Mouse (Mus musculus): Measurements from ENCODE around the gene Agmat.

Agmat gene

GRCm38 (mm10) chr4:141746578-141747346, at the start of gene Agmat:
Agmat (plus strand) TSS chr4:141746672.
- DNase-seq (ENCODE audit: low spot score): no peak

DNA sequence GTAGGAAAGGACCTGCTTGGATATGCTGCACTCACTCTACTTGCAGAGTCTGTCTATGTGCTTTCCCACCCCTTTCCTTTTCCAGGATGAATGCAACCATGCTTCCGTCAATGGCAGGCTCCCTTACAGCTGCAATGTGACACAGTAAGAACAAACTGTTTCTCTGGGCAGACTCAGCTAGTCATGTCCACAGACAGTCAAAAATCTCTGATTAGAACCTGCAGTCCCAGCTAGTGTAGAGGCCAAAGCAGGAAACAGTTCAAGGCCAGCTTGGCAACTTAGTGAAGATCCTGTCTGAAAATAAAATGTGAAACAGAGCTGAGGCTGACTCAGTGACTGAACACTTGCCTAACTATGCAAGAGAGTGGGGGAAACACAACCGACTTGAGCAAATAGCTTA, 41.8 kb upstream of the Agmat start:
- no peak for DNase-seq (ENCODE audit: low spot score)

DNA sequence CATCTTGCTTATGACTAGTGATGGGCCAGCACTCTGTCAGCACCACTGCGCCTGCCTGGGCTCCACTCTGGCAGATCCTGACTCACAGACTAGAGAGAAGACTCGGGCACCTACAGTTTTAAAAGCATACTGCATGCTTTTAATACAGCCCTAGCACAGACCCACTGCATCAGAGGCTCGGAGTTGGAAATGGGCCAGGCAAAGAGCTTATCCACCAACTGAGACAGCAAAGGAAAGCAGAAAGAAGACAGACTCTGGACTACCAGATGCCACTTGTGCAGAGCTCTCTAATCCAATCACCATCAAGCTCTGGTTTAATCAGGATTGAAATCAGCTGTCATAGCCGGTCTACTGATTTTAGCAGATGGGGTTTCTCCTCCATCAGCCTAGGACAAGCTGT, 41.1 kb upstream of the Agmat start:
- no peak for DNase-seq (ENCODE audit: low spot score)

- no peak for DNase-seq (ENCODE audit: low spot score)
Measured at GRCm38 (mm10) chr4:141708005-141708404, 38.5 kb upstream of the Agmat start.

DNA sequence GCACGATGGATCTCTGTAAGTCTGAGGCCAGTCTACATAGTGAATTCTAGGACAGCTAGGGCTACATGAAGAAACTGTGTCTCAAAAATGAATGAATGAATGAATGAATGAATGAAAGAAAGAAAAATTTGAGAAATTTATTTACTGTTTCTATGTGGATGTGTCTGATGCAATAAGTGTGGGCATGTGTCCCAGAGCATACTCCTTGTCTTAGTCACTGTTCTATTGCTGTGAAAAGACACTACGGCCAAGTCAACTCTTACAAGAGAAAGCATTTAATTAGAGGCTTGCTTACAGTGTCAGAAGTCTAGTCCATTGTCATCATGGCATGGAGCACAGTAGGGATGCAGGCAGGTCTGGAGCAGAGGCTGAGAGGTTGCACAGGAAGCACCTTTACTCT, 37.5 kb upstream of the Agmat start:
- no peak for DNase-seq (ENCODE audit: low spot score)

DNA sequence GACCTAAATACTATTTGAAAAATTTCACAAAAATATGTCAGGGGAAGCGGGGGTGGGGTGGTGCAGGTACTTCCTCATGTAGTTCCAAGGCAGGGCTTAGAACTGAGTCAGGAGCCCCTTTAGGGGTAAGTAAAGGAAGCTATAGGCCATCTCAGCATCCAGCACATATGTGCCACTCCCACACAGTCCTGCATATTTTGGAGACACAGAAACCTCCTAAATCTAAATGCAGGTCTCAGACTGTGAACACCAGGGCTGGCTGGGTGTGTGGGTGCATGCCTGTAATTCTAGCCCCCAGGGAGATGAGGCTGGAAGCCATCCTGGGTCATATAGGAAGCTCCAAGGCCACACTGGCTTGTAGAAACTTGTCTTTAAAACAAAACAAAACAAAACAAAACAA, 35.2 kb upstream of the Agmat start:
- no peak for DNase-seq (ENCODE audit: low spot score)

- DNase-seq (ENCODE audit: low spot score): no peak
Measured at GRCm38 (mm10) chr4:141713598-141714142, 32.8 kb upstream of the Agmat start.

DNA sequence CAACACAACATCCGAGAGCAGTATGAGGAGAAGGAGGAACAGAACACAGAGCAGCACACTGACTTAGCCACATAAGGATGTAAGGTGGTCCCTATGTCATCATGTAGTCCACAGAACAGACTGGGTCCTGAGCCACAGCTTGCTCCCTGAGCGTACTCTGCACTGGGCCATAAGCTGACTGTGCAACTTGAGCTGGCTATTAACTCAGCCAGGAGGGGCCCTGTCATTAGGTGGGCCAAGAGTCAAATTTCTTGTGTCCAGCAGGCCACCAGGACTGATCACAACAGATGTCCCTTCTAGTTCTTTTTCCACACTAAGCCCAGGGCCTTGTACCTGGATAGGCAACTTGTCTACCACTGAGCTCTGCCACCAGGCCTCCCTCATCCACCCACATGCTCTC, 31.4 kb upstream of the Agmat start:
- no peak for DNase-seq (ENCODE audit: low spot score)

- DNase-seq (ENCODE audit: low spot score): no peak
Measured at GRCm38 (mm10) chr4:141717633-141718032, 28.8 kb upstream of the Agmat start.

- DNase-seq (ENCODE audit: low spot score): no peak
Measured at GRCm38 (mm10) chr4:141719304-141719703, 27.2 kb upstream of the Agmat start.

DNA sequence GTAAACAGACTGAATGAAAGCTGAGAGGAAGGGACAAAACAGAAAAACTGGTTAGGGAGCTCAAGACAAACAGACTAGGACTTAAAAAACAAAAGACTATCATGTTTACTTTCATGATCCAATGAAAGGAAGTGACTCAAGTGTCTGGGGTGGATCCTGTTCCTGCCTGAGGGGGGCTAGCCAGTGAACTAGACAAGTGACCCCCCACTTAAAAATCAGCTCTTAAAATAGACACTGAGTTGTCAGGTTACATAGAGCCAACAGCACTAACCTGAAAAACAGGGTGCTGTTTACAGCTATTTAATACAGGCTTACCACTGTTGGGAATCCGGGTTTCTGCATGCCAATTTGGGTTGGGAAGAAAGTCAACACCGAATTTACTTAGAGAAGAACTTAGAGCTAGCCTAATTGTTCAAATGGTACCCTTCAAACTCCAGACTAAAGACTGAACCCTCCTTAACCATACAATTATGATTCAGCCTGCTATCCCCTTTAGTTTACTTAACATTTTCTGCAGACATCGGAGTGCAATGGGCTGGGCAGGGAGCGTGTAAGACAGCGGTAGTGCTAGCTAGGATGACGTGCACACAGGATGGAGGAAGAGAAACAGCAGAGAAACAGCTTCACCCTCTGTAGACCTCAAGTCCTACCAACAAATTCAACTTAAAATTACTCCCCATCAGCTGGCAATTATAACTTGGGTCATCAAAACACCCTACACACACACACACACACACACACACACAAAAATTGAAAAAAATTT, 25.5 kb upstream of the Agmat start:
- DNase-seq (ENCODE audit: low spot score): no peak

- DNase-seq (ENCODE audit: low spot score): no peak
Measured at GRCm38 (mm10) chr4:141721961-141722360, 24.5 kb upstream of the Agmat start.

- DNase-seq (ENCODE audit: low spot score): peak; percentile 89
Measured at GRCm38 (mm10) chr4:141722731-141723672, 23.5 kb upstream of the Agmat start, which contains the start of gene Ddi2. Ddi2 (minus strand) TSS chr4:141723419.

DNA sequence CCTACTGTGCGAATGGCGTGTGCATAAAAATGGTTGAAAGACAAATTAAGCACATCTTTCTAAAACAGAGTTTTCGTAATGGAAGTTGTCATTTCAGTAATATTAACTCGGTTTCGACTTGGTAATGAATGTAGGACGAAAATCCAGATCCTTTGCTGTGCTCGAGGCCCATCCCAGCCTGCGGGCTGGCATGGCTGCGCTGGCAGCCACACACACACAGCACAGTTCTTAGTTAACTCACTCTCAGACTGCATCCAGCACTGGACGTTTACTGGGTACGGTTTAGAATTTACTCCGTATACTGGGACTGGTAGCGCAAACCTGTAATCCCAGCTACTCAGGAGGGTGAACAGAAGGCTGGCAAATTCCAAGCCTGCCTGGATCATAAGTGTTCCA, 22.8 kb upstream of the Agmat start:
- no peak for DNase-seq (ENCODE audit: low spot score)

DNA sequence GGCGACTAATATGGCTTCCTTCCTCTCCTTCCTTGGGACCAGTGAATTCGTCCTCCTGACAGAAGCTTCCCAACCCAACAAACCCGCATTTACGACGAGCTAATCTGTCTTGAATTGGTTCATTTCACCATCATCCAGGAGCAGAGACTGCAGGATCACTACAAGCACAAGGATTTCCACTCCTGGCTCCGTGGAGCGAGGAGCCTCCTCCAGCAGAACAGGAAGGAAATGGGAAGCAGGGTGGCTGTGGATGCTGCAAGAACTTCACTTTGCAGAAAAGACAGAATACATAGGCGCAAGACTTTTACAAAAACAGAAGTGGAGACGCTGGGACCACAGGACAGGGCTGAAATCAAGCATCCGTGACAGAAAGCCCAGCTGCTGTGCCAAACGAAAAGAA, 21.9 kb upstream of the Agmat start:
- no peak for DNase-seq (ENCODE audit: low spot score)

- no peak for DNase-seq (ENCODE audit: low spot score)
Measured at GRCm38 (mm10) chr4:141725277-141725676, 21.2 kb upstream of the Agmat start.

GRCm38 (mm10) chr4:141725738-141726137, 20.7 kb upstream of the Agmat start:
- no peak for DNase-seq (ENCODE audit: low spot score)

- no peak for DNase-seq (ENCODE audit: low spot score)
Measured at GRCm38 (mm10) chr4:141729266-141729665, 17.2 kb upstream of the Agmat start.

DNA sequence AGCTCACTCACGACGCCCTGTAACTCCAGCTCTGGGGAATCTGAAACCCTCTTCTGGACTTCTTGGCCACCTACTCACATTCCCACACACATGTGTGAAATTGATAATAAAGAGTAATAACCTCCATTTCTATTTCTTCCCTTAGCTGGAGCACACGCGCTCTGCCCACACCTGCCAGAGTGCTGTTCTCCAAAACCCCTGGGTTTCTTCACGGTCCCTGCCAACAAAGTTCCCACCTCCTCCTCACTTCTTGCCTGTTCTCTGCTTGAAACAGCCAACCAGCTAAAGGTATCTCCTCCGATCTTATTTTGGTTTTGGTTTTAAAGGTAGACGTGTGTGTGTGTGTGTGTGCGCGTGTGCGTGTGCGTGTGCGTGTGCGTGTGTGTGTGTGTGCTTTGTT, 16.1 kb upstream of the Agmat start:
- DNase-seq (ENCODE audit: low spot score): no peak

- DNase-seq (ENCODE audit: low spot score): no peak
Measured at GRCm38 (mm10) chr4:141731766-141732165, 14.7 kb upstream of the Agmat start.

DNA sequence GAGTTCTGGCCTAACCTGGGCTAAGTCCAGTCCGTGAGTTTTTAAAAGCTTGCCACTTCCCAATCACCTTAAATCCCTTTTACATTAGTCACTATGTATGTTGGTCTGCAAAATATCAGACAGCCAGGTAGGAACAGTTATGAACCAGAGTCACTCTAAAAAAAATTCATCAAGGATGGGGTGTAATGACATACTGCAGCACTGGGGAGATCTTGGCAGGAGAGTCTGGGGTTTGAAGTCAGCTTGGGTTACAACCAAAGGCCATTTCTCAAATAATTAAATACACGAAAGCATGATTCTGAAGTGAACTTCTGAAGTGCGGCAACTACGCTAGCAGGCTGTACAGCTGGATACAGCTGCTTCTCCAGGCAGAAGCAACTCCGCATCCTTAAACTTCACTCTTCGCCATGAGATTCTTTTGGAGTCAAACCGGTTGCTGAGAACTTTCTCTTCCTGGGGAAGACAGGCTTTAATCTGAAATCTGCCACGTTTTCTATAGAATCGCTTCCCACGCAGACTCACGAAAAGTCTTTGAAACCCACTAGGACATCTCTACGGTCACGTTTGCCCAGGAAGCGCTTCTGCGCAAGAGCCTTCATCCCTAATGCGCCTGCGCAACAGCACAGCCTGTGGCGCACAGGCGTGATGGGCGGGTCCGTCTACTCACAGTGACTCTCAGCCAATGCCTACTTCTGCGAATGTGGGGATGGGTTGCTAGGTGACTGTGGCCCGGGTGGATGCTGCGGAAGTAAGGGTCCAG, 11.8 kb upstream of the Agmat start:
- peak; percentile 90 for DNase-seq (ENCODE audit: low spot score)

All from testis, postnatal 14 days (tissue).